Mouse (Mus musculus) forebrain, embryonic 14.5 days (tissue): ENCODE measurements at regions not wholly inside any gene's neighbourhood (a gene's known extent, or its start where the extent isn't known, plus 50 kb on each side); places are given as distances from the start of the nearest gene placed in this dataset.

Experiments used
- ATAC-seq: fragments of 200-750 bp; cut with Nextera tagmentation; 2 replicates; pipeline ENCODE4 v1.8.0; 2017; ENCODE audit warnings: mild to moderate bottlenecking, moderate library complexity
- DNase-seq: peaks from one replicate; pipeline ENCODE4 v3.0.0-alpha.2; 2015; ENCODE audit warnings: low spot score
- H3K27ac ChIP-seq: fragments of 300-500 bp; sonication (generic); 2 replicates; pipeline ENCODE4 v1.5.1; 2014; ENCODE audit warnings: low read depth, mild to moderate bottlenecking, control low read depth, low read length, moderate library complexity
- H3K27me3 ChIP-seq: fragments of 300-500 bp; sonication (generic); replicated peaks from 2 replicates; pipeline ENCODE4 v1.6.1; 2014; ENCODE audit warnings: low read length, control low read depth, mixed read lengths; ENCODE audit not compliant: control insufficient read depth, insufficient read depth
- H3K36me3 ChIP-seq: fragments of 300-500 bp; sonication (generic); 2 replicates; pipeline ENCODE4 v1.6.1; 2014; ENCODE audit warnings: low read length, control low read depth; ENCODE audit not compliant: control insufficient read depth, insufficient read depth
- H3K4me1 ChIP-seq: fragments of 300-500 bp; sonication (generic); 2 replicates; pipeline ENCODE4 v1.6.1; 2014; ENCODE audit warnings: antibody characterized with exemption, low read length, control low read depth; ENCODE audit not compliant: control insufficient read depth, insufficient read depth
- H3K4me2 ChIP-seq: fragments of 300-500 bp; sonication (generic); 2 replicates; pipeline ENCODE4 v1.6.1; 2014; ENCODE audit warnings: mild to moderate bottlenecking, control low read depth, low read length
- H3K4me3 ChIP-seq: fragments of 300-500 bp; sonication (generic); 2 replicates; pipeline ENCODE4 v1.5.1; 2014; ENCODE audit warnings: low read depth, low read length, control low read depth
- H3K9ac ChIP-seq: fragments of 300-500 bp; sonication (generic); 2 replicates; pipeline ENCODE4 v1.6.1; 2014; ENCODE audit warnings: mild to moderate bottlenecking, low read length, control low read depth, moderate library complexity
- H3K9me3 ChIP-seq: fragments of 300-500 bp; sonication (generic); replicated peaks from 2 replicates; pipeline ENCODE4 v1.6.1; 2016; ENCODE audit warnings: low read length, control low read depth, mixed read lengths; ENCODE audit not compliant: control insufficient read depth
- WGBS: fragments of 180-500 bp; shearing (Covaris S2); extraction: QIAGEN DNeasy Blood & Tissue Kit; methylation state at CpG from one replicate; pipeline ENCODE4 v1.1.7; 2014; 5-methylcytosine and 5-hydroxymethylcytosine counted together

DNA sequence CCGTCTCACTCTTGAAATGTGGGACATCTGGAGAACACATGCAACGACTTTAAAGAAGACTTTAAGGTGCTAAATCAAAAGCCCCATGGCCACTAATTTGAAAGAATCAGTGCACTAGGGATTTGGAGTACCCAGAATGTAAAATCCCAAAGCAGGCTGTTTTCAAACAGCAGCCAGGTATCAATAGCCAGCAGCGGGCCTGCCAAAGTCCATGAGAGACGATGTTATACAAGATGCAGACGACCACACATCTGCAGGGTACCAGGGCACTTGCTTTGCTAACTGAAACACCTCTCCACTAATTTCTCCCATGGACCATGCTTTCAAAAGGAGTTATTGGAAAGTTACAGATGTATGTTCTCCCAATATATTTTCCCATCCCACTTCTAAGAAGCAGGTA, 119.9 kb upstream of the Csl start:
- no peak overlapping the region for H3K27ac ChIP-seq
- no peak overlapping the region for H3K4me2 ChIP-seq
- H3K27me3 ChIP-seq: no peaks in the 10 kb centered on the region
- no peaks in the 10 kb centered on the region for H3K4me1 ChIP-seq
- H3K9ac ChIP-seq: no peak overlapping the region
- no peak overlapping the region for H3K4me3 ChIP-seq
- DNase-seq: no peak
- no peak for ATAC-seq
- H3K9me3 ChIP-seq: no peaks in the 10 kb centered on the region
- WGBS: 86% methylated on average over 5 of the region's 5 CpGs
- no peaks in the 10 kb centered on the region for H3K36me3 ChIP-seq

GRCm38 (mm10) chr10:99864711-99865110, 105.3 kb upstream of the Csl start:
- H3K36me3 ChIP-seq: no peaks in the 10 kb centered on the region
- H3K9me3 ChIP-seq: no peaks in the 10 kb centered on the region
- no peaks in the 10 kb centered on the region for H3K27me3 ChIP-seq
- H3K4me2 ChIP-seq: no peak overlapping the region
- WGBS: 69% methylated on average over 1 of the region's 1 CpGs
- no peak for DNase-seq
- H3K4me3 ChIP-seq: no peak overlapping the region
- no peak overlapping the region for H3K27ac ChIP-seq
- ATAC-seq: no peak
- H3K9ac ChIP-seq: no peak overlapping the region
- no peaks in the 10 kb centered on the region for H3K4me1 ChIP-seq

GRCm38 (mm10) chr10:99860322-99861089, 101.0 kb upstream of the Csl start:
- Histone ChIP-seq H3K36me3 (no peaks in the 10 kb centered on the region), H3K27me3 (no peaks in the 10 kb centered on the region), H3K4me3 (no peak overlapping the region), H3K4me1 (no peaks in the 10 kb centered on the region), H3K9me3 (no peaks in the 10 kb centered on the region), H3K27ac (no peak overlapping the region), H3K4me2 (no peak overlapping the region), H3K9ac (no peak overlapping the region)
- 55% methylated on average over 10 of the region's 10 CpGs for WGBS
- ATAC-seq (no peak), DNase-seq (peak; percentile 6)

DNA sequence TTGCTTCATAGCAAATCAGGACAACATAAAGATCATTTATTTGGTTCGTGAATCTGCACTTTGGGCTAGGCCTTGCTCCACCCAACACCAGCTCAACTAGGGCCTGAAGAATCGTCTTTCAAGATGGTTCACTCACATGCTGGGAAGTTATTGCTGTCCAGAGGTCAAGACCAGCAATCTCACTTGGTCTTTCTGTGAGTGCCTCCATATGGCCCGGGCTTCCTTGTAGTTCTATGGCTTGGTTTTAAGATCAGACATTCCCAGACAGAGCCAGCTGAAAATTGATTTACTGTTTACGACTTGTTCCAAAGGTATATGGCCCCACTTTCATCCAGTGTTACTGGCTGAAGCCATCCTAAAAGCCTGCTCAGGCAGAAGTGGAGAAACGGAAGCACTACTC, 84.7 kb upstream of the Csl start:
- H3K4me3 ChIP-seq: no peak overlapping the region
- ATAC-seq (no peak), DNase-seq (no peak)
- no peaks in the 10 kb centered on the region for H3K4me1 ChIP-seq
- 89% methylated on average over 5 of the region's 5 CpGs for WGBS
- H3K9ac ChIP-seq: no peak overlapping the region
- no peaks in the 10 kb centered on the region for H3K27me3 ChIP-seq
- H3K4me2 ChIP-seq: no peak overlapping the region
- no peak overlapping the region for H3K27ac ChIP-seq
- no peaks in the 10 kb centered on the region for H3K9me3 ChIP-seq
- no peaks in the 10 kb centered on the region for H3K36me3 ChIP-seq

DNA sequence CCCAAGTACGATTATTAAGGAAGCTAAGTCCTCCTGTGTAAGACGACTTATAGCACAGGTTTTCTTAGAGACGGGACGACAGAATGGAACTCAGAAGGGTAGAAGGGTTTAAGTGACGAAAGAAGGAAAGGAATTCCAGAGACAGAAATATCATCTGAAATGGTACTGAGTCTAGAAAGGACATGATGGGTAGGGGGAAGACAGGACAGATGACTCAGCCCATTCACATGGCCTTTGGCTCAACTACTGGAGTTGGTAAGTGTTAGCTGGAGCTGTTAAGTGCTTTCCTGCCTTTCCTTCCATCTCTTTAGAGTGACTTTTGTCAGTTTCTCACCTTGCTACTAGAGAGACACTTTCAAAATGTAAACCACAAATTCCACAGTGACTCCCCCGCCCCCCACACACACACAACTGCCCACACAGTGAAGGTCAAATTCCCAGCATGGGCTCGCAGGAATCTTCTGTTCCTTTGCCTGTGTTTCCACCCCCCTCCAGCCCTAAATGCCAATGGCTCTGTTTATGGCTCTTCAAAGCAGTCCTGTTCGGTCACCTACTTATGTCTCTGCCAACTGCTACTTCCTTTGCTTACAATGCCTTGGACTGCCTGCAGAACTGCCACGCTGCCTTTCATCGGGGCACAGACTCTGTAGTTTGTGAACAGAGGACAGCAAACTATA, 81.8 kb upstream of the Csl start:
- no peak overlapping the region for H3K4me3 ChIP-seq

DNA sequence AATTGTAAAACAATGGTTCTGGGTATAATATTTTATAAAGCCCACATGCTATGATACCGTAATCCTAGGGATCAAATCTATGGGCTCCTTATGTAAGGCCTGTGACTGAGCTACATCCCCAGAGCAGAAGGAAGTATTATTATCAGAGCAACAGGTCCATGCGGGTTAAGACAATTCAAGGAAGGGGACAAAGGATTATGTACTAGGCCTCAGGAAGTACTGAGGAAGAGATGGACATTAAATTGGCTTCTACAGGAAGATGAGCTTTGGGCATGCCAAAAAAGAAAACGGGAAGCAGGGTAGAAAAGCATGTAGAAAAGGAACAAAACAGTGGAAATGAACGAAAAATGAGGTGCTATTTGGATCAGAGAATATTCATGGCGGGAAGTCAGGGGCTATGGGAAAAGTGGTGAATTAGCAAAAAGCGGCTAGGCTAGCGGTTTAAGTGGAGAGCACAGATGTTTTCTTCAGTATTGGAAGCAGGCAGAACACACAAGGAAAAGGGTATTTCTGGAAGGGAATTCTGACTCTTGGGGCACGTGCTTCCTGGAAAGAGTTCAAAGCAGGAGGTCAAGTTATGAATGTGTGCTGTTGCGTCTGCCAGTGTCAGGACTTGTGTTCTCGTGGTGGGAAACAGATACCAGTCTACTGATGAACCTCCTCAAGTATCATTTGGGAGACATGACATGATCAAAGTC, 80.9 kb upstream of the Csl start:
- no peak for DNase-seq
- H3K4me2 ChIP-seq: no peak overlapping the region
- WGBS: 91% methylated on average over 10 of the region's 10 CpGs

More for the DNA sequence above, 81.8 kb upstream of the Csl start:
- Histone ChIP-seq H3K27me3 (no peaks in the 10 kb centered on the region), H3K36me3 (no peaks in the 10 kb centered on the region), H3K9ac (no peak overlapping the region), H3K4me1 (no peaks in the 10 kb centered on the region), H3K4me2 (no peak overlapping the region), H3K9me3 (no peaks in the 10 kb centered on the region), H3K27ac (no peak overlapping the region)
- 84% methylated on average over 10 of the region's 10 CpGs for WGBS
- DNase-seq: no peak
- ATAC-seq: no peak

DNA sequence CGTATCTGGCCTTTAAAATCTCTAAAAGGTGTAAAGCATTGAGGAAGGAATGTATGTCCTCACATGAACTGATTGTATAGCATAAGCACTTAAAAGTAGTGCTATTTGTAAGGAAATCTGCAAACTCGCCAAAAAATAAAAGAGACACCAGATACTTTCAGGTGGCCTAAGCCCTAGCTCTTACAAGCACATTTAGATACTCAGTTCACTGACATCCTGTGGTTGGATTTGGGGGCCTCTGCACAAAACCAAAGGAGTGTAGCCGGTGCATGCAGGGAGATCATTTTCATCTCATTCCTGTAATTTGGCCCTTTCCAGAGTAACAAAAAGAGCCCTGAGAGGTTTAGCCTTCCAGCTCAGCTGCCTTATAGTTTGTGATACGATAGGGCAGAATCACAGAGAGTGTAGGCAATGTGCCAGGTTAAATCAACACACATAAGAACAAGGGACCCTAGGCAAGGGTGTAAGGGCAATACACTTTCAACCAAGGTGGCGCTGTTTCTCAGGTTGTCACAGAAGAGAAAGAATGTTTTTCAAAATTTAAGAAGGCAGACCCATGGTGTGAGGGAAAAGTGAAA, 77.5 kb upstream of the Csl start:
- H3K4me1 ChIP-seq: 0 out of 2 replicates have a peak, but pooled peaks cover 5% of the 10 kb centered on the region
- WGBS: 69% methylated on average over 5 of the region's 5 CpGs

More for the DNA sequence above, 80.9 kb upstream of the Csl start:
- H3K9me3 ChIP-seq: no peaks in the 10 kb centered on the region
- H3K27me3 ChIP-seq: no peaks in the 10 kb centered on the region
- no peak overlapping the region for H3K9ac ChIP-seq
- no peak overlapping the region for H3K27ac ChIP-seq
- ATAC-seq: no peak
- H3K36me3 ChIP-seq: no peaks in the 10 kb centered on the region
- no peak overlapping the region for H3K4me3 ChIP-seq
- H3K4me1 ChIP-seq: no peaks in the 10 kb centered on the region

DNA sequence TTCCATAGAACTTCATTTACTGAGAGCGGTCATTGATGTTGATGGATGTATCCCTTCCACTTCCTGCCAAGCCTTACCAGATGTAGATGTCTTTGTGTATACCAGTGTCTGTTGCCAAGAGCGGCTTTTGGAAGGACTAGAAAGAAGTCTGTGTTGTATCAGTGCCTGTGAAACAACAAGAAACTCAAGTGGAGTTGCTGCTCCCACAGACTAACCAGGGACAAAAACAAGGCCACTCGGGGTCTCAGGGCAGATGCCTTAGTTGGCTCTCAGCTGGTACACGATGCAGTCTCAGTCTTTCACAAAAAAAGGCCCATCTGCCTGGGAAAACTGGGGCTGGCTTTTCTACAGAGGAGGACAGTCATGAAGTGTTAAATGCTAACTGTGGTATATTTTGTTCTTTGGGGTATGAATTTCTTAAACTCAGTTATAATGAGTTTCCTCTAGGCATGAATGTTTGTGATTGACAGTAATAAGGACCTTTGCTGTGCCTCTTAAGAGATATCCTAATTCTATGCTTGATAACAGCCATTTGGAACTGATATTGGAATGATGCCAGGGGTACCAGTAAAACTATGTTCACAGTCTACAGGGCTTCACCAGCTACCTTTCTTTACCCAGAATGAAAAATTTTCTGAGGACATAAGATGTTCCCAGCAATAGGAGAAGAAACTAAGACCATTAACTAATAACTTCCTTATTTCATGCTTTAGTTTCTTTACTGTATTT, 75.6 kb upstream of the Csl start:
- Histone ChIP-seq H3K36me3 (no peaks in the 10 kb centered on the region), H3K4me3 (no peak overlapping the region), H3K9me3 (no peaks in the 10 kb centered on the region), H3K9ac (no peak overlapping the region), H3K27ac (no peak overlapping the region), H3K4me1 (0 out of 2 replicates have a peak, but pooled peaks cover 5% of the 10 kb centered on the region), H3K4me2 (no peak overlapping the region), H3K27me3 (no peaks in the 10 kb centered on the region)
- 80% methylated on average over 4 of the region's 4 CpGs for WGBS
- peak; percentile 38 for DNase-seq
- ATAC-seq: peak; percentile 63

More for the DNA sequence above, 77.5 kb upstream of the Csl start:
- Histone ChIP-seq H3K27me3 (no peaks in the 10 kb centered on the region), H3K9me3 (no peaks in the 10 kb centered on the region), H3K27ac (no peak overlapping the region), H3K4me2 (no peak overlapping the region), H3K9ac (no peak overlapping the region), H3K36me3 (no peaks in the 10 kb centered on the region), H3K4me3 (no peak overlapping the region)
- DNase-seq (no peak), ATAC-seq (no peak)
